Mouse (Mus musculus) heart, postnatal 14 days (tissue): Measurements from ENCODE around the gene St3gal5. TPM values are rescaled to one million over a fixed set of nuclear protein-coding genes. Genes with fewer than 3 reads are reported as not detected.

ENCODE experiments used
- DNase-seq, 2 experiments: peaks; one replicate each; pipeline ENCODE4 v3.0.0; 2021 to 2022
- intact Hi-C: fragments of 180-260 bp; cut with DNase I; formaldehyde crosslinking; loops from one replicate; pipeline ENCODE4 v1.15.1; 2025
- total RNA-seq, 2 experiments: library from RNA; stranded (reverse); gene quantifications; 2 replicates each; pipeline ENCODE4 v1.2.3; 2021

St3gal5 gene
- total RNA-seq, 2 experiments from 2014 or later = 43.3 to 46.0 TPM

DNA sequence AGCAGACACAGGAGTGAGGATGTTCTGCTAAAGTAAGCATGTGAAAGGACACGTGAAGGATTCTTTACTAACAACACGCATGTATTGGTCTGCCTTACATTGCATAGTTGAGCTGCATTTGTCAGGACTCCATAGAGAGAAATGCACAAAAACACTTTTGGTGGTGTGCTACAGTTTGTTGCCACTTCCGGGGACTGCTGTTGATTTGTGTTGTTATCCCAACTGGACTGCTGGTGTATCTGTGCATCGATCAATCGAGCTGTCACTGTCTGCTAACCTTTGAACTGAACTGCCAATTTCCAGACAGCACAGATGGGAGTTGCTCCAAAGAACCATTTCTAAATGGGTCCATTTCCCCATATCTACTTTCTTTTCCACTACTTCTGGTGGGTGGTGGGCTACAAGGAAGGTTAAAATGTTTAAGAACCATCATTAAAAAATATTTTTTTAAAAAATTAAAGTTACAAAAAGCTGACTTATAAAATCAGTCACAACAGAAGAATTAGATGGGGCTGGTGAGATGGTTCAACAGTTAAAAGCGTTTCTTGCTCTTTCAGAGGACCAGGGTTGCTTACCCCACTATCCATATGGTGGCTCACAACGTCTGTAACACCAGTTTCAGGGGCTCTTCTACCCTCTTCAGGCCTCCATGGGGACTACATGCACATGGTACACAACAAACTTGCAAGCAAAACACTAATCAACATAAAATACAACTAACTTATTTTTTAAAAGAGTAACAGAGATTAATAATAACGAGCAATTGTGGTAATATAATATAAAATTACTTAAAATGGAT is 61.8 kb downstream of the St3gal5 start:
- DNase-seq = no peak
- intact Hi-C loops = no loop called here

DNA sequence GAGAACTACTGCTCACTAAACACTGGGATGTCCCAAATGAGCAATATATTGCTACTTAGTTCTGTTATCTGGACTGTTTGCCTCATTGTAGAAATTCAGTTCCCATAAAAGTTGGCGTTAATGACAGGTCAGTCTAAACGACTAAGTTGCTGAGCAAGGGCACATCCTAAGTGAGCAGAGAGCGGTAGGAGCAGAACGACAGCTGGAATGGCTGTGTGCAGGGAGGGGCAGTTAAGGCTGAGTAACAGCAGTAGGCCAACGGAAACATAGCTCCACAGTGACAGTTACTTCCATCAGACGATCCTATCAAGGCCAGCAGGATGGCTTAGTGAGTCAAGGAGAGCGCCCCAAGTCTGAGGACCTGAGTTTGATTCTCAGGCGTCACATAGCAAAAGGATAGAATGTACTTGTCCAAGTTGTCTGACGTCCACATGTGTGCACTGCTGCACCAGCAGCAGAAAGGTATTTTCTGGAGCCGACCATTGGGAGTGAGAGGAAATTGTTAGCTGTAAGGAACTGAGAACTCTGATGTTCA is 62.5 kb downstream of the St3gal5 start:
- DNase-seq = no peak
- intact Hi-C loops = loop anchor here (5.0 kb wide), 1 partner anchor 63 kb away; the partner anchor contains the start of gene St3gal5

DNA sequence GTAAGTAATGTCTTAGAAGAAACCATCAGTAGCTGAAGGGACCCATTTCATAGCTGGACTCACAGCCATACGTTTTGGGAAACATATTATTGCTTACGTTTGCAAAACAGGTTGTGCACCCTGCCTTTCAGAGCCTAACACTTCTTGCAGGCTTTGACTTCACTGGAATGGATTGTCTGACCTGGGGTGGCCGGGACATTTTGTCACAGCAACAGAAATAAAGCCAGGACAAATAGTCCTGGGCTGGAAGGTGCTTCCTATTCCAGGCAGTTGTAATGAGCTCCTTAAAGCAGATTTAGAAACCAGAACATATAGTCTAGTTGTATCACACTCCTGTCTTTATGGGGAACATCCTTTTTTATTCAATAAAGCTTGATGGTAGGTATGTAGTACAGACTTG is 63.6 kb downstream of the St3gal5 start:
- intact Hi-C loops = loop anchor here (5.0 kb wide), 1 partner anchor 64 kb away; the partner anchor contains the start of gene St3gal5
- no peak for DNase-seq

DNA sequence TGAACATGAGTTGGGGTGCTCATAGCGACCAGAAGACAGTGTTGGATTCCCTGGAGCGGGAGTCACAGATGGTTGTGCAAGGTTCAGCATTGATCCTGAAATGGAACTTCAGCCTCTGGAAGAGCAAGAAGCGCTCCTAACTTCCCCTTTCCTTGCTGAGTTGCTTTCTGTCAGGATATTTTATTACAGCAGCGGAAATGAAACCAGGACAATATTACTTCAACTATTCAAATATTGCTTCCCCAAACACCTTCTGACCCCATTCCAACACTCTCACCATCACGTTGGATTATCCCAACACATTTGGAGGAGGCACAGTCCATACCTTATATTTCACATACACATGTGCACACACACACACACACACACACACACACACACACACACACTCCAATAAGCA is 64.4 kb downstream of the St3gal5 start:
- intact Hi-C loops = loop anchor here (5.0 kb wide), 1 partner anchor 64 kb away; the partner anchor contains the start of gene St3gal5
- no peak for DNase-seq

DNA sequence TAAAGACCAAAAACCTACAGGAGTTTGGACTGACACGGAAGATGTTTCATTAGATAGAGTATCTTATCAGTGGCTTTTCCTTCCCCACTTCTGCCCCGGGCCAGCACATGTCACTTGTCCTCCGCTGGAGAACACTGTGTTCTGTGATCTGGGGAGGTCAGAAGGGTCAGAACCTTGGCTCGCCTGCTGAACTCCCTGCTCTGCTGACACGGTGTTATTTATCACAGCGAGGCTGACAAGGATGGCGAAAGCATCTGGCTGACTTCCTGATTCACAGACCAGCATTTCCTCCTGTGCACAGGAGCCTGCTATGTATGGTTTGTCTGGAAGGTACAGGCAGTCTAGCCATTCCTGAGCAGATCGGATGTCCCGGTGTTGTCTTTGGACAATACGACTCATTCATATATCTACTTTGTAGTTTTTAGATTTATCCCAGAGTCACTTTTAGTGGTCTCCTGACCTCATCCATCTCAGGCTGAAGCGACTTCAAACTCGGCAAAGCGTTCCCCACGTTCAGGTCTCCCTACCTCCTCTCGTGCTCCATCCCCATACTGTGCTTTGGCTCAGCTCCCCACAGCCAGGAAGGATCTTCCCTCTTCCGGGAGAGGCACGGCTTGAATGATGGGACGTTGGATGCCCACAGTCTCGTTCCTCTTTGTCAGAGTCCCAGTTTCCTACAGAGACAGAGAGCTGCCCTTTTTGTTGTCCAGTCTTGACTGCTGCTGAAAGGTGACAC is 64.9 kb downstream of the St3gal5 start:
- intact Hi-C loops = loop anchor here (5.0 kb wide), 1 partner anchor 65 kb away; the partner anchor contains the start of gene St3gal5
- peak; percentile 67 to 68 for DNase-seq

DNA sequence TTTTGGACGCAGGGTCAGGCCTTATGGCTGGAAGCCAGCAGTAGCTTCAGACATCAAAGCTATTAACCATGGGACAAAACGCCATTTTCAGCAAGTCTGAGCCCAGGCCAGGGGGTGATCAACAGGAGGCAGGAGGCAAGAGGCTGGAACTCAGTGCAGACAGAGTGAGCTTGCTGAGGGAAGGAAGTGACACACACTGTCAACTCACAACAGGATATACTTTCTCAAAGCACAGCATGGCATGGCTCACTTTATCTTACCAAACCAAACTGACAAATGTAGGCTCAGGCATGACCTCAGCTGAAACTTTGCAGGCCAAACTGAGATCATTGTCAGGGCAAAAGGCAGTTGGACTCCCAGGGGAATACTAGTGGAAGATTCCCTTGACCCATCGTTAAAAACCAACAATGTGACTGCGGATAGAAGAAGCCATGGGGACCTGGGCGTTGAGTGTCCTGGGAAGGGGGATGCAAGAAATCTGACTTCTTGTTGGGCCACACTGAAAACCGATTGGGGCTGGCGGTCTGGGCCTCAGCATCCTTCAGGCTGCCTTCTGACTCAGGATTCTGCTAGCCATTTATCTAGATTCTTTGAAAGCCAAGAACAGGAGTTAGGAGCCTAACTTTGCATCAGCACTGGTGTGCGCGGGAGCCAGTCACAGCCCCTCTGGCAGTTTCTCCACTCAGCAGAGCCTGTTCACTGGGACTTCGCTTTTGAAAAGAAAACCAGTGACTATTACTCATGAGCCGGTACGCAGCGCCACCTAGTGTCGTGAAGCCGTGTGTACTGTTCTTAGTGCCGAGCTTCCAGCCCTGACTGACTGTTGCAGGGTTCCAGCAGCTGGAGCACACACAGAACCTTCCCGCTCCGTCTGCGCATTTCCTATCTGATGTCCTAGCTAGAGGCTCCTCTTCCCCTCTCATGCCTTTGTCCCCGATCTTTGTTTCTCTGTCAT is 67.2 kb downstream of the St3gal5 start:
- intact Hi-C loops = loop anchor here (1.0 to 5.0 kb wide), 3 partner anchors 67 to 297 kb away; partner anchors contain the start of gene St3gal5
- DNase-seq = peak; percentile 89 to 93

DNA sequence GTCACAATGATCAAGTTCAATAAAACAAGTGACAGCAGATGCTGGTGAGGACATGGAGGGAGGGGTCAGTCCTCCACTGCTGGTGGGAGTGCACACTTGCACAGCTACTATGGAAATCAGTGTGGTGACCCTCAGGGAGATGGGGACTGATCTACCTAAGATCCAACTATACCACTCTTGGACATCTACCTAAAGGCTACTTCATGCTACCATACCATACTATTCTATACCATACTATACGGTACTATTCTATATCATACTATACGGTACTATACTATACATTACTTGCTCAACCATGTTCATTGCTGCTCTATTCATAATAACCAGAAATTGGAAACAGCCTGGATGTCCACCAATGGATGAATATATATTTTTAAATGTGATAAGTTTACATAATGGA is 68.5 kb downstream of the St3gal5 start:
- no peak for DNase-seq
- intact Hi-C loops = loop anchor here (1.0 to 5.0 kb wide), 2 partner anchors 239 to 299 kb away; no protein-coding TSS in a partner anchor

DNA sequence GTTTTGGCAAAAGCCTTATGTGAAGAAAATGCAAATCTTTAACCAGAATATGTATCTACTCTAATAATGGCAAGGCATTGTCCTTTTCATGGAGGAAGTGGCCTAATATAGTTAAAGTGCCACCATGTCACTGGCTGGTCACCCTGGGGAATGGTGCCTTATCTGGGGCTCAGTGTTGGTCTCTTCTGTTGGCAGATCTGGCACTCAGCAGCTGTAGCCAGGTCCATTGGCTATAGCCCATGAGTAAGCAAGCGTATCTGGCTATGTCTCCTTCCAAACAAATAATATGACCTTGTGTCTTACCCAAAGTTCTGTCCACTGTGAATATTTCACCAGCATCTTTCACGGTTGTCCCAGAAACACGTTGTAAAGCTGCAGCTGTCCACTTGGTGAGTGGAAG is 74.0 kb downstream of the St3gal5 start:
- intact Hi-C loops = no loop called here

DNA sequence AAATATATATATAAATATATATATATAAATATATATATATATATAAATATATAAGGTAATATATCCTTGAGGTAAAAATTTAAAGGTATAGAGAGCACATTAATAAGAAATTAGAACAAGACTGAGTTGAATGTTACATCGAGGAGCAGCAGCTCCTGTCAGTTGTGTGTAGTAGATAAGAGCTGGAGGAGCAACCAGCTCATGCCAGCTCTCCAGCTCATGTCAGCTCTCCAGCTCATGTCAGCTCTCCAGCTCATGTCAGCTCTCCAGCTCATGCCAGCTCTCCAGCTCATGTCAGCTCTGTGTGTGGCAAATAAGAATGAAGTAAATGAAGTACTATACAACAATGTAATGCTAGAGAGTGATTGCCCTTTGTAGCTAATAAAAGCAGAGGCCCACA is 76.0 kb downstream of the St3gal5 start:
- intact Hi-C loops = no loop called here
- no peak for DNase-seq

More for the DNA sequence above, 74.0 kb downstream of the St3gal5 start:
- no peak for DNase-seq

DNA sequence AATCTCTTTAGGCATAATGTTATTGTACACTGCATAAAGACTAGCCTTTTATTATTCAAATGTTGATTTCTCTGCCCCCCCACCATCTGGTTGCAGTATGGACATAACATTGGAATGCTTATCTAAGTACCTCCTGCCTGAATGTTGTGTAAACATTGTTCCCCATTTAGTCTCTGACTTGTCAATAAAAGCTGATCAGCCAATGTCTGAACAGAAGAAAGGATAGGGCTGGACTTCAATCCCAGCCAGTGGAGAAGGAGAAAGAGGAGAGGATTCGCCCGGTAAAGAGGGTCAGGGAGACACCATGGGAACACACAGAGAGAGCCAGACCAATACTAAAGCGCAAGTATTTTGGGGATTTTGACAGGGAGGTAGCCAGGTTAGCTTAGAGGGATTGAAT is 78.0 kb downstream of the St3gal5 start:
- DNase-seq = no peak

DNA sequence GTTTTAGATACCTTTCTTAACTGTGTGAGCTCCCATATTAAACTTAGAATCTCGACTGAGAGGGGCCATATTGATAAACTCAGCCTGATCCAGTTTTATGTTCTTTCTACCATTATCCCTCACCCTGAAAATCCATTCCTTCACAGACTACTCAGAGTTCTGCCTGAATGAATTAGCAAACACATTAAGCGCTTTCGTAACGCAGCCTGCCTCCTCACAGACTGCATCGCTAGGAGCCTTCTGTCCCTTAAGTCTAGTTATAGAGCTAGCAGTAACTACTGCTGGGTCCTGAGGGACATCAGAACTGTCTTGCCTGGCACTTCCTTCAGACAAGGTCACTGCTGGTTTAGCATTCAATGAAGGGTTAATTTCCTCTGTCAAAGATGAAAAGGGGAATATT is 78.6 kb downstream of the St3gal5 start:
- intact Hi-C loops = no loop called here
- DNase-seq = no peak

More for the DNA sequence above, 78.0 kb downstream of the St3gal5 start:
- intact Hi-C loops = no loop called here

DNA sequence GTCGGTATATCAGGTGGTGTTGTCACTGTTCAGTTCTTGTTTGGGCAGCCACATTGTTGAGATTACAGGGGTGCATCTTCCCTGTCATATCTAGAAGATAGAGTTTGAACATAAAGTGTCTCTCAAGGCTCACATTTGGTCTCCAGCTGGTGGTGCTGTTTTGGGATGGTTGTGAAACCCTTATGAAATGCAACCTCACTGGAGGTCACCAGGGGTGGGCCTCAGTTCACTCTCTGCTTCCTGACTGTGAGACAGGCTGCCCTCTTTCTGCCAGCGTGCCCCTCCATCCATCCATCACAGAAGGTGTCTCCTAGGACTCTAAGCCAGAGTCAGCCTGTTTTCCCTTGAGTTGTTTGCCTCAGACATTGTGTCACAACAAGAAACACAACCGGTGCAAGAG is 80.0 kb downstream of the St3gal5 start:
- intact Hi-C loops = no loop called here

DNA sequence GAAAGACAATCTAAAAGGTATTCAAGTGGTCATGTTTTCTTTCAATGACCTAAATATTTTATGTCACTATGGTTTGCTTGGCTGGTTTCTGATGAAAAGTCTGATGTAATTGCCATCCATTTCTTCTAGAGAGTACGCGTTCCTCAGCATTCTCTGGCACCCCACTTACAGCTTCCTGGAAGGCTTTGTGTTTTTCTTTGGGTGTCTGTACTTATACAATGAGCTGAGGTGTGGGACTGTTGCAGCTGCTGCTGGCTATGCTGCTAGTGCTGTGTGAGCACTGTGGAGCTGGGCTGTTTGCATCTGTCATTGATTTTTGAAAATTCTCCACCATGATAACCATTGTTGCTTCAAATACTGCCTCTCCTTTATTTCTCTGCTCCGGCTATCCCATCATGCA is 81.6 kb downstream of the St3gal5 start:
- intact Hi-C loops = no loop called here
- no peak for DNase-seq

More for the DNA sequence above, 80.0 kb downstream of the St3gal5 start:
- no peak for DNase-seq

DNA sequence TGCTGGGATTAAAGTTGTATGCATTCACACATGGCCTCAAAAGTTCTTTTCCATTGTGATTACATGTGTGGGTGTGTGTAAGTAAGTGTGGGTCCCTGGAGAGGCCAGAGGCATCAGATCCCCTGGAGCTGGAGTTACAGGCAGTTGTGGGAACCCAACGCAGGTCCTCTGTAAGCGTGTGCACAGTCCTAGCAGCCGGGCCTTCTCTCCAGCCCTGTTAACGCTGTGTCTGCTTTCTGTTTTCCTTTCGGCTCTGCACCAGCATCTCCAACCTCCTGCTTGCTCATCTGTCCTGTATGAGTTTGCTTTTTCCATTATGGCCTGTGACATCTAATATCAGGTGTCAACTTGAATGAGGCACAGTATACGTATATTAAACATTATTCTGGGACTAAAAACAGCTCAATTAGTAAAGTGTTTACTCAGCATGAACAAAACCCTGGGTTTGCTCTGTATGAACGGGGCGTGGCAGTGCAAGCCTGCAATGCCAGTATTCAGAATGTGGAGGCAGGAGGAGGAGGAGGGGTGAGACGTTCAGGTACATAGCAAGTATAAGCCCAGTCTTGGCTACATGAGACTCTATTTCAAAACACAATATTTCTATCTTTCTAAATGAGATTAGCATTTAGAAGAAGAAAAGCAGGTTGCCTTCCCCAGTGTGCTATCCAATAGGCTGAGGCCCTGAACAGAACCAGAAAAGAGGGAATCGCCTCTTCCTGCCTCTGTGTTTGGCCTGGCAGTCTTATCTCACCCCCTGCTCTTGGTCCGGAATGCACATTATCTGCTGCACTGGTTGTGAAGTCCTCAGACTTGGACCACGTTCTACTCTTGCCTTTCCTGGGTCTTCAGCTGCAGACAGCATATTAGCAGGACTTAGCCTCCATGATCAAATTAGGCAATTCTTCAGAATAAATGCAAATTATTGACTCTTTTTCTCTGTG is 82.4 kb downstream of the St3gal5 start:
- intact Hi-C loops = no loop called here
- DNase-seq = no peak

DNA sequence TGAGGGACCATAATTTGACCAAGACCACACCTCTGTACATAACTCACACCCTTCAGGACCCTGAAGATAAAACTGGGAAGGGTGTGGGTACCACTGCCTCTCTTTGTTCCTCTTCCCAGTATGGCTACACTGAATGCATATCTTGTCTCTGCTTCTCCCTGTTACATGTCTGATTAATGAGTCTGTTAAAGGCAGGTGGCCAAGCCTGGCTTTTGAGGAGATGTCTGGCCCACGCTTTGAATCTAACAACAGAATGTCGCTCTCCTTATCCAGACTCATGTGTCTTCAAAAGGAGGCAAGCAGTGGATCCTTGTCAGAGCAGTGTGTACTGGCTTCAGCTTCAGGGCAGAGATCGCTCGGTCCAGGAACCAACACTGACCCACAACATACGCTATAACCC is 87.2 kb downstream of the St3gal5 start:
- DNase-seq = no peak
- intact Hi-C loops = no loop called here

DNA sequence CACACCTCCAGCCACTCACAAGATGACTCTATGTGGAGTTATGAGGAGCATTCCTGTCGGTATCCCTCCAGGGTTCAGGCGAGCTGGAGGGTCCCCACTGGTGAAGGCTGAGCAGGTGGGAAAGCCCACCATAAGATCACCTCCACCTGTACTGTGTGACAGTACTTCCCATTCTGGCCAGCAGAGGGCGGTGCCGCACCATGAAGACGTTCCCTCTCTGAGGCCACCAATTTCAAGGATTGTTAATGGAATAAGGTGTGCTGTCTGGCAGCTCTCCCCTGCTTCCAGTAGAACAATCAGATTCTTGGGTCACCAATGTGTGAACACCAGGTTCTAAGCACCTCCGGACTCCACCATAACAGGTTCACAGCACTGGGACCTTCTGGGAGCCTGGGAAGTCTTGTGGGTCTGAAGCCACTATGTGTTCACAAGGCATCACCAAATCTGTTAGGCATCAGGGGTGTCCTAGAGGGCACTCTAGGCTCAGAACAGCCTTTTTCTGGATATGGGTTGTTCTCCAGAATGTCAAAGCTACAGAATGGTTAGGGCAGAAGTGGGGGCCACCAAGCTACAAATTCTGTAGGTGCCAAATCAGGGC is 88.6 kb downstream of the St3gal5 start:
- DNase-seq = peak; percentile 84 to 90
- intact Hi-C loops = loop anchor here (1.0 to 5.0 kb wide), 4 partner anchors 51 to 221 kb away; no protein-coding TSS in a partner anchor

DNA sequence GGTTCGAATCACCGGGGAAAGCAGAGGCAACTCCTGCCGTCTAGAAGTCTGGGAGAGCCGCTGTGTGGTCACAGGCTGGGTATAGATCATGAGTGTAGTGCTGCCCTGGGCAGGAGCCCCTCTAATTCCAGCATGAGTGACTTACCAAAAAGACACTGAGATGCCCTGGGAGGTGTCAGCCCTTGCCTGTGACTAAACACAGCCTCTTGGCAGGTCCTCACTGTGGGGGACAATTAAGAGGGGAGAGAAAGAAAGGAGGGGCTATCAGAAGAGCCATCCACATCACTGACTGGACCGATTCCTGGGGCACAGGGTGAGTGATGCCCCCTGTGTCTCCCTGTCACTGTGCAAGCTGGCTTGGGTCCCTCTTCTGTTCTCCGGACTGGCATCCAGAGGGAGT is 89.4 kb downstream of the St3gal5 start:
- intact Hi-C loops = loop anchor here (1.0 to 5.0 kb wide), 4 partner anchors 50 to 220 kb away; no protein-coding TSS in a partner anchor

More for the DNA sequence above, 89.4 kb downstream of the St3gal5 start:
- no peak for DNase-seq
